Mouse (Mus musculus) heart, adult 2 months (tissue): Measurements from ENCODE around the gene Guca2b.

Experiments
- CTCF ChIP-seq: fragments of 200-600 bp; IDR thresholded peaks from 2 replicates; pipeline ENCODE4 v1.8.1; 2022; ENCODE audit warnings: antibody characterized with exemption, mild to moderate bottlenecking, moderate library complexity
- EP300 ChIP-seq: fragments of 200-500 bp; IDR thresholded peaks from 2 replicates; pipeline ENCODE4 v1.6.1; 2011; ENCODE audit warnings: low read depth, low read length, control low read depth; ENCODE audit not compliant: insufficient read depth
- POLR2A ChIP-seq: fragments of 200-500 bp; IDR thresholded peaks from 2 replicates; pipeline ENCODE4 v1.6.1; 2011; ENCODE audit warnings: mild to moderate bottlenecking, low read depth, low read length, control low read depth; ENCODE audit not compliant: insufficient read depth

DNA sequence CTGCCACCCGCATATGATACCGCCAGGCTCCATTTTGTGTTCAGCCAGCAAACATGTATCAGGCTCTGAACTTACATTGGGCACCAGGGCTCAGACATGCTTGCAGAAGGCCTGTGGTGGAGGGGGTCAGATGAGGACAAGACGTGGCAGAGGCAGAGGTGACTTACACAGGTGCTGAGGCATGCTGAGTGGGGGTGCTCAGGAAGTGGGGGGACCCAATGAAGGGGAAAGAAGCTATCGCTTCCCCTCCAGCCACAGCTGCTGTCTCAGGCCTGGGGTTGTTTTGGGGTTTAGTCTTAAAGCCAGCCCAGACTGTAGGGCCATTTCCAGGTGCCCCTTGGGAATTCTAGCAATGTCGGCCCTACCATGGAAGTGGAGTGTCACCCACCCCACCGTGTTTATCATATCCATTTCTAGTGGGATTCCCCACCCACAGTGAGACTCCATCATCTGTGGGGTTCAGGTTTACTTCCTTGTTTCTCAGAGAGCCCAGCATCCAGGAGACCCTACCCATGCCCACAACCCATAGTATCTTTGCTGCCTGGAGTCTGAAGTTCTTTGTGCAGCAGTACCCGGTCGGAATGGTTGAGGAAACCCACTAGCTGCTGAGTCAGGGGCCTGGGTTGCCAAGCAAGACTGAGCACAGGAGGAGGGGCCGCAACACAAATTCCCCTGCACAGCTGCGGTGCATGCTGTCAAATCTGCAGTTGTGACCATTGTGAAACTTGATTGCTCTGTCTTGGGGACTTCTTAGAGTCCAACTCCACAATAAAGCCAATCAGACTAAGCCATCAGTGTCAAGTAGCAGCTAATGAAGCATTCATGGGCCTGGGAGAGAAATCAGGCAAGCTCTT, 10.8 kb upstream of the Guca2b start:
- no peak for TF ChIP-seq CTCF
- TF ChIP-seq POLR2A: no peak
- TF ChIP-seq EP300: no peak
